Mouse (Mus musculus) Muller cell, postnatal 12 days (primary cell): ENCODE measurements around the gene Aatk.

Experiments
- DNase-seq: peaks from one replicate; pipeline ENCODE4 v3.0.0-alpha.2; 2015; ENCODE audit errors: inconsistent ontology term

Gene Aatk

GRCm38 (mm10) chr11:120022841-120023240 is 24.1 kb downstream of the Aatk start:
- DNase-seq, result no peak

GRCm38 (mm10) chr11:120022216-120022615 is 24.8 kb downstream of the Aatk start:
- peak; percentile 92 for DNase-seq

GRCm38 (mm10) chr11:120021367-120021766 is 25.6 kb downstream of the Aatk start:
- no peak for DNase-seq

GRCm38 (mm10) chr11:120019542-120020440 is 27.2 kb downstream of the Aatk start:
- peak; percentile 78 for DNase-seq

GRCm38 (mm10) chr11:120017011-120017410 is 30.0 kb downstream of the Aatk start:
- DNase-seq, result peak; percentile 66

- DNase-seq, result no peak
These were observed 32.2 kb downstream of the Aatk start for GRCm38 (mm10) chr11:120014758-120015157.

- DNase-seq, result peak; percentile 84
These were observed 33.7 kb downstream of the Aatk start for GRCm38 (mm10) chr11:120013174-120013711.

- DNase-seq, result no peak
These were observed 34.3 kb downstream of the Aatk start for GRCm38 (mm10) chr11:120012702-120013101.

GRCm38 (mm10) chr11:120011761-120012560 is 35.0 kb downstream of the Aatk start:
- DNase-seq, result peak; percentile 51

GRCm38 (mm10) chr11:120011114-120011760 is 35.7 kb downstream of the Aatk start:
- DNase-seq, result no peak

- no peak for DNase-seq
These were observed 37.0 kb downstream of the Aatk start for GRCm38 (mm10) chr11:120009937-120010336.

GRCm38 (mm10) chr11:120008956-120009355 is 38.0 kb downstream of the Aatk start:
- no peak for DNase-seq

GRCm38 (mm10) chr11:120008501-120008900 is 38.5 kb downstream of the Aatk start:
- DNase-seq, result no peak

- DNase-seq, result no peak
These were observed 39.4 kb downstream of the Aatk start for GRCm38 (mm10) chr11:120007496-120008080.

- DNase-seq, result no peak
These were observed 41.3 kb downstream of the Aatk start for GRCm38 (mm10) chr11:120005434-120006317.

- DNase-seq, result no peak
These were observed 44.2 kb downstream of the Aatk start for GRCm38 (mm10) chr11:120002634-120003220.

- peak; percentile 62 for DNase-seq
These were observed 44.9 kb downstream of the Aatk start for GRCm38 (mm10) chr11:120002041-120002440.

- DNase-seq, result no peak
These were observed 49.6 kb downstream of the Aatk start for GRCm38 (mm10) chr11:119997351-119997750.

GRCm38 (mm10) chr11:119991338-119991678 is 55.7 kb downstream of the Aatk start:
- peak; percentile 89 for DNase-seq
